Mouse (Mus musculus) C2C12 (cell line): ENCODE data around the gene Tdrd6. TPM values are rescaled to one million over a fixed set of nuclear protein-coding genes. Genes with fewer than 3 reads are reported as not detected.

Experiments used
- H3K27me3 ChIP-seq: one replicate; pipeline ENCODE4 v1.6.1; 2011; ENCODE audit not compliant: control insufficient read depth, insufficient read depth, insufficient read length
- H3K36me3 ChIP-seq: one replicate; pipeline ENCODE4 v1.6.1; 2011; ENCODE audit not compliant: control insufficient read depth, insufficient read depth
- H3K4me3 ChIP-seq: one replicate; pipeline ENCODE4 v1.5.1; 2011; ENCODE audit warnings: mild to moderate bottlenecking, control low read depth; ENCODE audit not compliant: poor library complexity, insufficient read depth, severe bottlenecking
- H3K79me2 ChIP-seq: one replicate; pipeline ENCODE4 v1.6.1; 2011; ENCODE audit not compliant: control insufficient read depth, insufficient read depth
- H3K79me3 ChIP-seq: one replicate; pipeline ENCODE4 v1.6.1; 2011; ENCODE audit warnings: low read depth, control low read depth
- H3ac ChIP-seq: one replicate; pipeline ENCODE3; 2011; ENCODE audit warnings: low read depth; ENCODE audit not compliant: control insufficient read depth, insufficient read length
- CEBPB ChIP-seq: IDR thresholded peaks from one replicate; pipeline ENCODE4 v1.6.1; 2011; ENCODE audit warnings: low read depth, mild to moderate bottlenecking, control low read depth, moderate library complexity
- CTCF ChIP-seq: IDR thresholded peaks from one replicate; pipeline ENCODE4 v1.5.1; 2011; ENCODE audit not compliant: control insufficient read depth, insufficient read depth, insufficient read length
- FOSL1 ChIP-seq: IDR thresholded peaks from one replicate; pipeline ENCODE4 v1.8.0; 2011; ENCODE audit warnings: mild to moderate bottlenecking, low read length; ENCODE audit not compliant: poor library complexity, insufficient read depth, severe bottlenecking
- MAX ChIP-seq: IDR thresholded peaks from one replicate; pipeline ENCODE4 v1.6.1; 2011; ENCODE audit warnings: mild to moderate bottlenecking, control low read depth
- MYOD1 ChIP-seq: IDR thresholded peaks from one replicate; pipeline ENCODE4 v1.6.1; 2011; ENCODE audit warnings: low read depth; ENCODE audit not compliant: control insufficient read depth, insufficient read length
- MYOG ChIP-seq: IDR thresholded peaks from one replicate; pipeline ENCODE4 v1.6.1; 2011; ENCODE audit not compliant: control insufficient read depth, insufficient read length; ENCODE audit errors: extremely low read depth
- USF1 ChIP-seq: IDR thresholded peaks from one replicate; pipeline ENCODE4 v1.6.1; 2011; ENCODE audit warnings: low read depth, mild to moderate bottlenecking, control low read depth, moderate library complexity
- polyA plus RNA-seq: library from polyadenylated mRNA; unstranded; fragments of >200 nt; fragmentation: generic; extraction: Trizol; gene quantifications from one replicate; pipeline ENCODE4 v1.2.1, GENCODE M21; 2012; ENCODE audit warnings: missing spikeins

Tdrd6 gene
- polyA plus RNA-seq, 1 experiment: not detected

DNA sequence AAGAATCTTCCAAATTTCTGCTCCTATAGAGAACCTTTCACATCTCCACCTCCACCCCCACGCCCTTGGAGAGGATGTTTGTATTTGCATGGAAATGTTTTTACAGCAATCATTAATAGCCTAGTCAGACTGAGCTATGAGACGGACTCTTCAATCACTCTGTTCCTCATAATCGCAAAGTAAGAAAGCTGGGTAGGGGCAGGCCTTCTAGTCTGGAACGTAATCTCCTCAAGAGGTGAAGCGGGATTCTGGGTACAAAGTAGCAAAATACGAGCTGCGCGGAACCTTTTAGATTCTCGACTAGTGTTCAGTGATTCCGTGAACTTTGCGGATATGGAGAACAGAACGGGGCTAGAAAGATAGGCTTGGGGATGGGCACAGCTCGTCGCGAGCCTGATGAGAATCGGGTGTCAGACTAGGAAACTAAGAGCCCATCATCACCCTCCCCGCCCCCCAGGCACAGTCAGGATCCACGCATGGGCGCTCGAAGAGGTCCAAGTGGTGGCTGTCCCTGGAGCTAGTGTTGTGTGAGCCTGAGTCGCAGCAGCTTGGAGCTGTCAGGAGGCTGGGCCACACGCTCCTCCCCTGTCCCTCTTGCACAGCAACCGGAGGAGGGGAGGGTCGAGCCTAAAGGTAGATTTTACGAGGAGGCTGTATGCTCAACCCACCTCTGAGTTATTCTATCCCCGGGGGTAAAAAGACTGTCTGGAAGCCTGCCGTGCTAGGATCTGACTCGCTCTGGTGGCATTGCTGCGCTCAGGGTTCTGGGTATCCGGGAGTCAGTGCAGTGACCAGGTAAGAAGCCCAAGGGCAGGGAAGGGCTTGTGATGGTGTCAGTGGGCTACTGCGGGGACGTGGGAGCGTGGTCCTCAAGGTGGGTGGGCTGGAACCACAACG, 61.9 kb downstream of the Tdrd6 start, which contains the start of gene Pla2g7:
Pla2g7 (plus strand) TSS at position 107 of the 897 bp plus-strand sequence.
- H3ac ChIP-seq: peak within 1 kb of the TSS; percentile 60
- no peaks in the 10 kb centered on the region for H3K79me3 ChIP-seq
- no peaks in the 10 kb centered on the region for H3K79me2 ChIP-seq
- H3K27me3 ChIP-seq: no peaks in the 10 kb centered on the region
- TF ChIP-seq USF1: no peak
- TF ChIP-seq FOSL1: no peak
- TF ChIP-seq MAX: no peak
- no peak for TF ChIP-seq MYOD1
- TF ChIP-seq MYOG: no peak
- TF ChIP-seq CEBPB: no peak
- TF ChIP-seq CTCF: no peak
- H3K36me3 ChIP-seq: no peaks in the 10 kb centered on the region
- H3K4me3 ChIP-seq: peak within 1 kb of the TSS; percentile 23

DNA sequence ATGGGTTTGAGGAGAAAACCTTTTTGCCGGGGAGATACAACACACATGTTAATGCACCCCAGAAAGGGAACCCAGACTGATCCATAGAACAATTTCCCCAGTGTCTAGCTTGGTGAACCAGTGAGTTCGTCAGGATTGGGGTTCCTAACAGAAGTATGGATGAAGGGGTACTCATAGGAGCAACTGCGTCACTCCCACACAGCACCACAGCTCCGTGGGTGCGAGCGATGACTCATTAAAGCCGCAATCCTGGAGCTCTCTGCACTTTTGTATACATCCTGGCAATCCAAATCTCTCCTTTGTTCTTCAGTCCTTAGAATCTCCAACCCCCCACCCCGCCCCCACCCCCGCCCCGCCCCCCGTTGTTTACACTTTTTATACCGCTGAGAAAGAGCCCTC, 62.5 kb downstream of the Tdrd6 start:
- Histone ChIP-seq H3K79me3 (no peaks in the 10 kb centered on the region), H3K27me3 (no peaks in the 10 kb centered on the region), H3K36me3 (no peaks in the 10 kb centered on the region), H3K79me2 (no peaks in the 10 kb centered on the region), H3K4me3 (no peak overlapping the region), H3ac (no peak overlapping the region)
- TF ChIP-seq CEBPB: no peak
- no peak for TF ChIP-seq CTCF
- no peak for TF ChIP-seq USF1
- no peak for TF ChIP-seq MYOG
- TF ChIP-seq MYOD1: no peak
- TF ChIP-seq FOSL1: no peak
- no peak for TF ChIP-seq MAX

Other genes starting within 250 kb of the Tdrd6 start
- not detected for gene Mep1a, start 127.5 kb downstream of the Tdrd6 start, polyA plus RNA-seq
- 0.20 TPM for gene Ankrd66, start 86.7 kb downstream of the Tdrd6 start, polyA plus RNA-seq
- 2.9 TPM for gene Pla2g7, start 62.2 kb downstream of the Tdrd6 start, polyA plus RNA-seq
- 0.63 TPM for gene Slc25a27, start 36.9 kb upstream of the Tdrd6 start, polyA plus RNA-seq
- 0.62 TPM for gene Cyp39a1, start 37.1 kb upstream of the Tdrd6 start, polyA plus RNA-seq
- gene Rcan2, start 171.1 kb upstream of the Tdrd6 start, polyA plus RNA-seq: 1.0 TPM